Mouse (Mus musculus): ENCODE measurements around the gene Gm16223.

The Gm16223 gene

GRCm38 (mm10) chr5:42212353-42212752, 144.6 kb downstream of the Gm16223 start:
- DNase-seq (ENCODE audit: low read depth, low spot score) = no peak

GRCm38 (mm10) chr5:42224840-42225239, 157.1 kb downstream of the Gm16223 start:
- no peak for DNase-seq (ENCODE audit: low read depth, low spot score)

- no peak for DNase-seq (ENCODE audit: low read depth, low spot score)
Observed at GRCm38 (mm10) chr5:42228631-42229030, 160.9 kb downstream of the Gm16223 start.

- DNase-seq (ENCODE audit: low read depth, low spot score) = peak; percentile 86
Observed at GRCm38 (mm10) chr5:42239291-42239690, 171.5 kb downstream of the Gm16223 start.

GRCm38 (mm10) chr5:42239806-42240205, 172.0 kb downstream of the Gm16223 start:
- DNase-seq (ENCODE audit: low read depth, low spot score) = peak; percentile 64

- DNase-seq (ENCODE audit: low read depth, low spot score) = peak; percentile 77
Observed at GRCm38 (mm10) chr5:42250376-42250775, 182.6 kb downstream of the Gm16223 start.

Measured in telencephalon, adult 2 months (tissue).